ENCODE assay signal across 24 mouse cellular contexts in genomic region chr6:87623151-87623550, GRCm38 (mm10).
"Had no signal": no experiment of that assay in that cellular context is flagged by ENCODE, and none has a peak within 500 bp of the region (broad histone marks: within the 10 kb centered on the region; RNA-seq: fewer than 3 reads in every experiment).

No protein-coding gene starts in this region.

- H3K27ac ChIP-seq: embryonic facial prominence, embryonic 10.5 days; embryonic facial prominence, embryonic 12.5 days; embryonic facial prominence, embryonic 13.5 days; embryonic facial prominence, embryonic 15.5 days; forebrain, embryonic 10.5 days; forebrain, embryonic 12.5 days; forebrain, embryonic 13.5 days; forebrain, embryonic 15.5 days; gastrocnemius, adult 2 months; heart, adult 2 months; heart, embryonic 10.5 days had no signal

- H3K4me3 ChIP-seq: embryonic facial prominence, embryonic 10.5 days; embryonic facial prominence, embryonic 12.5 days; embryonic facial prominence, embryonic 13.5 days; embryonic facial prominence, embryonic 15.5 days; erythroblast, embryonic 14.5 days; forebrain, embryonic 10.5 days; forebrain, embryonic 12.5 days; forebrain, embryonic 13.5 days; forebrain, embryonic 15.5 days; gastrocnemius, adult 2 months; heart, adult 2 months; heart, embryonic 10.5 days had no signal

- H3K9ac ChIP-seq: embryonic facial prominence, embryonic 12.5 days; embryonic facial prominence, embryonic 13.5 days; embryonic facial prominence, embryonic 15.5 days; forebrain, embryonic 12.5 days; forebrain, embryonic 13.5 days; forebrain, embryonic 15.5 days; forebrain, postnatal 0 days had no signal

- DNase-seq: cerebellum, adult 9-11 months; cerebellum, postnatal 10 days; cerebellum, postnatal 14 days; cerebellum, postnatal 25 days; cerebellum, postnatal 36 days; embryo, embryonic 11 days; forebrain, postnatal 0 days; gastrocnemius, adult 2 months; gastrocnemius, postnatal 10 days; gastrocnemius, postnatal 14 days; gastrocnemius, postnatal 25 days; gastrocnemius, postnatal 36 days; heart, adult 18-20 months; heart, adult 2 months had no signal

- H3K36me3 ChIP-seq: embryonic facial prominence, embryonic 10.5 days; embryonic facial prominence, embryonic 12.5 days; embryonic facial prominence, embryonic 13.5 days; embryonic facial prominence, embryonic 15.5 days; forebrain, embryonic 10.5 days; forebrain, embryonic 12.5 days; forebrain, embryonic 15.5 days; heart, embryonic 10.5 days had no signal

- H3K9me3 ChIP-seq: embryonic facial prominence, embryonic 10.5 days; embryonic facial prominence, embryonic 12.5 days; embryonic facial prominence, embryonic 13.5 days; embryonic facial prominence, embryonic 15.5 days; forebrain, embryonic 10.5 days; forebrain, embryonic 12.5 days; forebrain, embryonic 13.5 days; forebrain, embryonic 15.5 days; heart, embryonic 10.5 days had no signal

- H3K27me3 ChIP-seq: embryonic facial prominence, embryonic 12.5 days; embryonic facial prominence, embryonic 13.5 days; embryonic facial prominence, embryonic 15.5 days; forebrain, embryonic 12.5 days; forebrain, embryonic 13.5 days; forebrain, embryonic 15.5 days had no signal

- H3K4me2 ChIP-seq: embryonic facial prominence, embryonic 12.5 days; embryonic facial prominence, embryonic 13.5 days; embryonic facial prominence, embryonic 15.5 days; forebrain, embryonic 12.5 days; forebrain, embryonic 13.5 days; forebrain, embryonic 15.5 days had no signal

- H3K4me1 ChIP-seq: embryonic facial prominence, embryonic 10.5 days; heart, embryonic 10.5 days had no signal
